Mouse (Mus musculus) cerebellum, adult 8-10 months (tissue): ENCODE measurements around the gene Smg7.
"Not testable (repeated sequence)": the region's sequence is repeated elsewhere in the genome, so short reads cannot be mapped to it uniquely, and the experiment has no call there.

Source experiments
- DNase-seq: peaks from one replicate; pipeline ENCODE4 v3.0.0; 2022

The Smg7 gene

GRCm38 (mm10) chr1:152901765-152902664 lies at the start of gene Smg7:
Smg7 (minus strand) TSS chr1:152902646.
- peak; percentile 72 for DNase-seq

GRCm38 (mm10) chr1:152942977-152943376 lies 40.5 kb upstream of the Smg7 start:
- no peak for DNase-seq

GRCm38 (mm10) chr1:152936365-152936764 lies 33.9 kb upstream of the Smg7 start:
- no peak for DNase-seq

GRCm38 (mm10) chr1:152935476-152935875 lies 33.0 kb upstream of the Smg7 start:
- no peak for DNase-seq

- no peak for DNase-seq
Observed at GRCm38 (mm10) chr1:152933962-152934361, 31.5 kb upstream of the Smg7 start.

- no peak for DNase-seq
Observed at GRCm38 (mm10) chr1:152921786-152922185, 19.3 kb upstream of the Smg7 start.

GRCm38 (mm10) chr1:152917626-152918025 lies 15.2 kb upstream of the Smg7 start:
- DNase-seq, result no peak

GRCm38 (mm10) chr1:152916936-152917335 lies 14.5 kb upstream of the Smg7 start:
- no peak for DNase-seq

GRCm38 (mm10) chr1:152915766-152916165 lies 13.3 kb upstream of the Smg7 start:
- DNase-seq, result no peak

GRCm38 (mm10) chr1:152913483-152914460 lies 11.3 kb upstream of the Smg7 start:
- no peak for DNase-seq

GRCm38 (mm10) chr1:152904469-152904868 lies 2.0 kb upstream of the Smg7 start:
- peak; percentile 65 for DNase-seq

GRCm38 (mm10) chr1:152903591-152904135 lies 1.2 kb upstream of the Smg7 start:
- DNase-seq, result no peak

GRCm38 (mm10) chr1:152902665-152903516 lies 445 bp upstream of the Smg7 start:
- peak; percentile 98 for DNase-seq

- no peak for DNase-seq
Observed at GRCm38 (mm10) chr1:152901419-152901764, 1.1 kb downstream of the Smg7 start.

- not testable (repeated sequence) for DNase-seq
Observed at GRCm38 (mm10) chr1:152888086-152888485, 14.4 kb downstream of the Smg7 start.

GRCm38 (mm10) chr1:152871031-152871430 lies 31.4 kb downstream of the Smg7 start:
- no peak for DNase-seq

- DNase-seq, result no peak
Observed at GRCm38 (mm10) chr1:152869901-152870300, 32.5 kb downstream of the Smg7 start.

GRCm38 (mm10) chr1:152846856-152847255 lies 55.6 kb downstream of the Smg7 start:
- DNase-seq, result no peak

GRCm38 (mm10) chr1:152845211-152845730 lies 57.2 kb downstream of the Smg7 start:
- DNase-seq, result no peak

GRCm38 (mm10) chr1:152844634-152845033 lies 57.8 kb downstream of the Smg7 start:
- DNase-seq, result no peak

GRCm38 (mm10) chr1:152841057-152841456 lies 61.4 kb downstream of the Smg7 start:
- no peak for DNase-seq

GRCm38 (mm10) chr1:152840343-152840742 lies 62.1 kb downstream of the Smg7 start:
- no peak for DNase-seq
